Mouse (Mus musculus): ENCODE measurements around the gene Chic2. TPM values are rescaled to one million over a fixed set of nuclear protein-coding genes. Genes with fewer than 3 reads are reported as not detected.

Chic2 gene
- total RNA-seq (2014; rRNA removed): 10.5 and 12.8 TPM in 2 replicates
- polyA plus RNA-seq (2015; fragmentation: Nextera tagmentation; extraction: Ambion mirVana): 33.9 and 34.6 TPM in 2 replicates

- DNase-seq (ENCODE audit: low spot score) (peak; percentile 92), ATAC-seq (peak; percentile 96)
- WGBS: under 1% methylated on average over 60 of the region's 90 CpGs
- H3K27ac ChIP-seq: peak within 1 kb of the TSS; percentile 90
- TF ChIP-seq CTCF (IDR thresholded peaks at IDR 0.05; ENCODE audit: low read depth): no peak
- H3K27me3 ChIP-seq (ENCODE audit: insufficient read depth, low read length): no peaks in the 10 kb centered on the region
- H3K4me1 ChIP-seq (ENCODE audit: insufficient read depth, low read length): peaks cover 16% of the 10 kb centered on the region
- peak within 1 kb of the TSS; percentile 92 for H3K4me2 ChIP-seq (ENCODE audit: low read depth, low read length)
- H3K36me3 ChIP-seq (ENCODE audit: insufficient read depth, low read length): no peaks in the 10 kb centered on the region
- no peaks in the 10 kb centered on the region for H3K9me3 ChIP-seq (ENCODE audit: low read length)
- H3K9ac ChIP-seq (replicated peaks; ENCODE audit: low read length): peak within 1 kb of the TSS; percentile 92
- peak within 1 kb of the TSS; percentile 89 for H3K4me3 ChIP-seq (ENCODE audit: low read length)
These were observed at the start of gene Chic2 for GRCm38 (mm10) chr5:75044310-75044904. Gene Chic2 (minus strand): TSS chr5:75044774.

- no peak overlapping the region for H3K9ac ChIP-seq (replicated peaks; ENCODE audit: low read length)
- H3K27ac ChIP-seq: no peak overlapping the region
- 36% methylated on average over 4 of the region's 4 CpGs for WGBS
- no peak overlapping the region for H3K4me2 ChIP-seq (ENCODE audit: low read depth, low read length)
- no peaks in the 10 kb centered on the region for H3K9me3 ChIP-seq (ENCODE audit: low read length)
- ATAC-seq (no peak), DNase-seq (ENCODE audit: low spot score) (no peak)
- H3K4me1 ChIP-seq (ENCODE audit: insufficient read depth, low read length): no peaks in the 10 kb centered on the region; the same call in 1 of the 2 replicates
- peaks cover 60% of the 10 kb centered on the region for H3K27me3 ChIP-seq (ENCODE audit: insufficient read depth, low read length)
- no peak overlapping the region for H3K4me3 ChIP-seq (ENCODE audit: low read length)
- TF ChIP-seq CTCF (IDR thresholded peaks at IDR 0.05; ENCODE audit: low read depth): no peak
- H3K36me3 ChIP-seq (ENCODE audit: insufficient read depth, low read length): no peaks in the 10 kb centered on the region
These were observed 41.3 kb upstream of the Chic2 start for GRCm38 (mm10) chr5:75085906-75086305.

- Histone ChIP-seq H3K9me3 (ENCODE audit: low read length) (no peaks in the 10 kb centered on the region), H3K4me3 (ENCODE audit: low read length) (no peak overlapping the region), H3K27ac (no peak overlapping the region), H3K4me2 (ENCODE audit: low read depth, low read length) (no peak overlapping the region), H3K9ac (replicated peaks; ENCODE audit: low read length) (no peak overlapping the region), H3K27me3 (ENCODE audit: insufficient read depth, low read length) (peaks cover 64% of the 10 kb centered on the region), H3K4me1 (ENCODE audit: insufficient read depth, low read length) (no peaks in the 10 kb centered on the region; the same call in 1 of the 2 replicates), H3K36me3 (ENCODE audit: insufficient read depth, low read length) (no peaks in the 10 kb centered on the region)
- 3% methylated on average over 15 of the region's 17 CpGs for WGBS
- ATAC-seq (no peak), DNase-seq (ENCODE audit: low spot score) (no peak)
- no peak for TF ChIP-seq CTCF (IDR thresholded peaks at IDR 0.05; ENCODE audit: low read depth)
These were observed 40.9 kb upstream of the Chic2 start for GRCm38 (mm10) chr5:75085521-75085875.

- WGBS: under 1% methylated on average over 25 of the region's 25 CpGs
- ATAC-seq (no peak), DNase-seq (ENCODE audit: low spot score) (no peak)
- H3K9me3 ChIP-seq (ENCODE audit: low read length): no peaks in the 10 kb centered on the region
- H3K27me3 ChIP-seq (ENCODE audit: insufficient read depth, low read length): peaks cover 69% of the 10 kb centered on the region
- H3K4me2 ChIP-seq (ENCODE audit: low read depth, low read length): peak overlapping the region; percentile 19; the same call in 1 of the 2 replicates
- no peak overlapping the region for H3K9ac ChIP-seq (replicated peaks; ENCODE audit: low read length)
- no peak for TF ChIP-seq CTCF (IDR thresholded peaks at IDR 0.05; ENCODE audit: low read depth)
- H3K36me3 ChIP-seq (ENCODE audit: insufficient read depth, low read length): no peaks in the 10 kb centered on the region
- H3K4me1 ChIP-seq (ENCODE audit: insufficient read depth, low read length): no peaks in the 10 kb centered on the region; the same call in 1 of the 2 replicates
- H3K27ac ChIP-seq: no peak overlapping the region
- 0 out of 2 replicates have a peak overlapping the region, but pooled peaks have one; percentile 13 for H3K4me3 ChIP-seq (ENCODE audit: low read length)
These were observed 40.4 kb upstream of the Chic2 start for GRCm38 (mm10) chr5:75084871-75085520.

GRCm38 (mm10) chr5:75084393-75084870 is 39.9 kb upstream of the Chic2 start:
- Histone ChIP-seq H3K27me3 (ENCODE audit: insufficient read depth, low read length) (peaks cover 75% of the 10 kb centered on the region), H3K9ac (replicated peaks; ENCODE audit: low read length) (no peak overlapping the region), H3K4me2 (ENCODE audit: low read depth, low read length) (peak overlapping the region; percentile 24), H3K4me3 (ENCODE audit: low read length) (peak overlapping the region; percentile 10; the same call in 1 of the 2 replicates), H3K36me3 (ENCODE audit: insufficient read depth, low read length) (no peaks in the 10 kb centered on the region), H3K27ac (no peak overlapping the region), H3K4me1 (ENCODE audit: insufficient read depth, low read length) (no peaks in the 10 kb centered on the region; the same call in 1 of the 2 replicates), H3K9me3 (ENCODE audit: low read length) (no peaks in the 10 kb centered on the region)
- ATAC-seq (no peak), DNase-seq (ENCODE audit: low spot score) (no peak)
- TF ChIP-seq CTCF (IDR thresholded peaks at IDR 0.05; ENCODE audit: low read depth): no peak
- 2% methylated on average over 8 of the region's 8 CpGs for WGBS

GRCm38 (mm10) chr5:75083591-75084392 is 39.2 kb upstream of the Chic2 start:
- ATAC-seq (no peak), DNase-seq (ENCODE audit: low spot score) (no peak)
- no peak for TF ChIP-seq CTCF (IDR thresholded peaks at IDR 0.05; ENCODE audit: low read depth)
- Histone ChIP-seq H3K9me3 (ENCODE audit: low read length) (no peaks in the 10 kb centered on the region), H3K4me1 (ENCODE audit: insufficient read depth, low read length) (no peaks in the 10 kb centered on the region; the same call in 1 of the 2 replicates), H3K36me3 (ENCODE audit: insufficient read depth, low read length) (no peaks in the 10 kb centered on the region), H3K4me3 (ENCODE audit: low read length) (peak overlapping the region; percentile 10), H3K27me3 (ENCODE audit: insufficient read depth, low read length) (peaks cover 81% of the 10 kb centered on the region), H3K4me2 (ENCODE audit: low read depth, low read length) (peak overlapping the region; percentile 24), H3K27ac (no peak overlapping the region), H3K9ac (replicated peaks; ENCODE audit: low read length) (no peak overlapping the region)
- 2% methylated on average over 27 of the region's 27 CpGs for WGBS
